Mouse (Mus musculus) bone marrow macrophage, adult 2 months (primary cell): ENCODE data around the gene Snai3. TPM values are rescaled to one million over a fixed set of nuclear protein-coding genes. Genes with fewer than 3 reads are reported as not detected.

Experiments
- H3K27ac ChIP-seq: 2 replicates; pipeline ENCODE4 v1.5.1; 2012; ENCODE audit warnings: low read depth, low read length; ENCODE audit not compliant: insufficient read depth
- H3K4me1 ChIP-seq: 2 replicates; pipeline ENCODE4 v1.6.1; 2012; ENCODE audit warnings: low read length; ENCODE audit not compliant: control insufficient read depth, insufficient read depth
- H3K4me3 ChIP-seq: 2 replicates; pipeline ENCODE4 v1.5.1; 2012; ENCODE audit warnings: mild to moderate bottlenecking, low read length, moderate library complexity; ENCODE audit not compliant: insufficient read depth
- CTCF ChIP-seq: IDR thresholded peaks from 2 replicates; pipeline ENCODE4 v1.5.1; 2012; ENCODE audit warnings: low read depth, mild to moderate bottlenecking, low read length, moderate library complexity
- POLR2A ChIP-seq: IDR thresholded peaks from 2 replicates; pipeline ENCODE4 v1.6.1; 2012; ENCODE audit warnings: mild to moderate bottlenecking, low read depth, low read length, borderline replicate concordance
- polyA plus RNA-seq: library from polyadenylated mRNA; stranded (reverse); fragments of >200 nt; gene quantifications from 2 replicates; pipeline ENCODE4 v1.2.4, GENCODE M21; 2012; ENCODE audit not compliant: missing spikeins, insufficient read depth, insufficient read length

Snai3 gene
- polyA plus RNA-seq, 1 experiment = not detected

DNA sequence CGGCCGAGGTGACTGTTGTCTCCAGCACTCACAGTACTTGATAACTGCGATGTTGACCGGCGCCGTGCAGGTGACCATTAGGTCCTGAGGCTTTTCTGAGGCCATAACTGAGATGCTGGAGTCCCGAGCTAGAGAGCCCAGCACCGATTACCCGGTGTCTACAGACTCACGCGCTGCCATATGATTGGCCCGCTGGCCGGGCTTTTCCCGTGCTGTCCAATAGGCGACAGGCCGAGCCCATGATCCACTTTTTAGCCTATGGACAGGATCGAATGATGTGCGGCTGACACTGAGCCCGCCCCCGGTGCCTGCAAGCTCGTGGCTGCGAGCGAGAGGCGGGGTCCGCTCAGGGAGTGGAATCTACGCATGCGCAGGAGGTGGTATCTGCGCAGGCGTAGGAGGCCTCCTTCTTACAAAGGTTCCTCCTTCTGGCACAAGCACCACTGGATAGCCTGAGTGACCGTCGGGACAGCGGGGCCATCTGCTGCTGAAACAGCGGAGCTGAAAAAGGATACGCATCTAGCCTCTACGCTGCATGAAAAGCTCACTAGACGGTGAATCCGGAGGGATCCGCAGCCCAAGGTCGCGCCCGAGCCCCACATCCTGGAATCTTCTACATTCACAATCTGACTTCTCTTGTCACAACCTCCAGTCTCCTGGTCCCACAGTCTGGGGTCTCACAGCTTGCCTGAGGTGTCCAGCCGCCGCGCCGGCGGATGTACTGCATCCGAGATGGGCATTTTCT, 17.1 kb downstream of the Snai3 start, which contains the start of gene Mvd:
Gene Mvd, minus strand, starts transcription at position 161 of the 745 bp plus-strand sequence.
- Histone ChIP-seq H3K4me3 (peak within 1 kb of the TSS; percentile 91), H3K27ac (peak within 1 kb of the TSS; percentile 76), H3K4me1 (peaks cover 12% of the 10 kb centered on the region)
- TF ChIP-seq POLR2A (no peak), CTCF (no peak)

DNA sequence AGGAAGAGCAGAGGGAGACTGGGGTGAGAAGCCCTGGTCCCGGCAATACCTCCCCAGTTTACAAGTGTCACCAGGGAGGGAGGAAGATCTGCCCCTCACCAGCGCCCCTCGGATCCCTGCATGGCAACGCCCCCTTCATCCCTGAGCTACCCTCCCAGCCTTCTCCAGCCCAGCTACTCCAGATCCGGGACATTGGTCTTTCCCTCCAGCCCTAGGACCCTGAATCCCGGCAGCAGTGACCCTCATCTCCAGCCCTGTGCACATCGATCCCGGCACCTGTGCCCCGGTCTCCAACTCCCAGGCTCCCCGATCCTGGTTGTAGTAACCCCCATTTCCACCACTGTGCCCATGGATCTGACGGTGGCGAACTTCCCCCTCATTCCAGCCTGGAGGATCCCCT, 17.8 kb downstream of the Snai3 start:
- H3K4me1 ChIP-seq = peaks cover 16% of the 10 kb centered on the region
- peak overlapping the region; percentile 91 for H3K4me3 ChIP-seq
- H3K27ac ChIP-seq = peak overlapping the region; percentile 75
- TF ChIP-seq CTCF (no peak), POLR2A (no peak)

DNA sequence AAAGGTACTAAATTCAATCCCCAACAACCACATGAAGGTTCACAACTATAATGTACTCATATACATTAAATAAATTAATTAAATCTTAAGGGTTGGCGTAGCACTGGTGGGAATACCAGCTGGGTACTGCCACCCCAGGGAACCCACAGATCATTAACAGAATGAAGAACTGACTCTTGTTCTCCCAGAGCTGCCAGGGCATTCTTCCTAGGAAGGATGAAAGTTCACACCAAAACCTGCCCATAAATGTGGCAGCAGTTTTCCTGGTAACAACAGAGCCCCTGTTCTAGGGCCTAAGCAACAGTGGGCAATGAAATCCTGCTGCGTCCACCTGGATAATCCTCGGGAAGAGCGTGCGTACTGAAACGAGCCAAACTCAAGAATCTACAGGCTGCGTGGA, 18.2 kb downstream of the Snai3 start:
- H3K27ac ChIP-seq = peak overlapping the region; percentile 75; the same call in 1 of the 2 replicates
- H3K4me3 ChIP-seq = peak overlapping the region; percentile 91
- peaks cover 19% of the 10 kb centered on the region for H3K4me1 ChIP-seq
- TF ChIP-seq POLR2A (no peak), CTCF (no peak)

DNA sequence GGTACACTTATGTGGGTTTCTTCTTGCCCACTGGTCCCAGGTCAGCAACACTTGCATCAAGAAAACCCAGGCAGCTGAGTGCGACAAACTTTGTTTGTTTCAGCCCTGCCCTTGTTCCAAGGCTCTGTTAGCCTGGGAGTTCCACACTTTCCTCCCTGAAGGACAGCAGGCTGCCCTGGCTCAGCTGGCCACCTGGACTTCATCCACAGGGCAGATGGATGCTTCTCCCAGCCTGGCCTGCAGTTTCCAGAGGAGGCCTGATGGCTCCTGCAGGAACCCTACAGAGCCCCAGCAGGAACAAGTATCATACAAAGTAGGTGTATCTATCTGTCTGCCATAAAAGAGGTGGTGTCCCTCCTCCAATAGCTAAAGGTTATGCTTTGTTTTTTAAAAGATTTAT, 19.2 kb downstream of the Snai3 start:
- no peak overlapping the region for H3K4me3 ChIP-seq
- no peak overlapping the region for H3K27ac ChIP-seq
- H3K4me1 ChIP-seq = peaks cover 19% of the 10 kb centered on the region
- no peak for TF ChIP-seq POLR2A
- no peak for TF ChIP-seq CTCF

DNA sequence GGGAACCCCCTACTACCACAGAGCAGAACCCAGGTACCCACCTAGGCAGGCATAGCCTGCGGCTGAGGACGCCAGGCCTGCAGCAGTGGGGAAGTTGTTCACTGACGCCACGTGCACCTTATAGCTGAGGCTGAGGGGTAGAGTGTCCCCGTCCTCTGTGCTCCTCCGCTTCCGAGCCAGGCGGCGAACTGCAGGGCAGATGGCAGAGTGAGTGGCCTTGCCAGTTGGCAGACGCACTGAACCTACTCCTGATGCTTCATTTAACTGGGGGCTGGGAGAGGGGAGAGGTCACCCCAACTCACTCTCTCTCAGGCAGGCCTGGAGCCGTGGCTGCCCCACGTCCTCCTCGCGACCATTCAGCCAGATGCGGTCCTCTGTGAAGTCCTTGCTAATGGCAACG, 21.2 kb downstream of the Snai3 start:
- no peak overlapping the region for H3K27ac ChIP-seq
- no peak overlapping the region for H3K4me3 ChIP-seq
- TF ChIP-seq POLR2A = no peak
- no peak for TF ChIP-seq CTCF
- H3K4me1 ChIP-seq = peaks cover 19% of the 10 kb centered on the region

DNA sequence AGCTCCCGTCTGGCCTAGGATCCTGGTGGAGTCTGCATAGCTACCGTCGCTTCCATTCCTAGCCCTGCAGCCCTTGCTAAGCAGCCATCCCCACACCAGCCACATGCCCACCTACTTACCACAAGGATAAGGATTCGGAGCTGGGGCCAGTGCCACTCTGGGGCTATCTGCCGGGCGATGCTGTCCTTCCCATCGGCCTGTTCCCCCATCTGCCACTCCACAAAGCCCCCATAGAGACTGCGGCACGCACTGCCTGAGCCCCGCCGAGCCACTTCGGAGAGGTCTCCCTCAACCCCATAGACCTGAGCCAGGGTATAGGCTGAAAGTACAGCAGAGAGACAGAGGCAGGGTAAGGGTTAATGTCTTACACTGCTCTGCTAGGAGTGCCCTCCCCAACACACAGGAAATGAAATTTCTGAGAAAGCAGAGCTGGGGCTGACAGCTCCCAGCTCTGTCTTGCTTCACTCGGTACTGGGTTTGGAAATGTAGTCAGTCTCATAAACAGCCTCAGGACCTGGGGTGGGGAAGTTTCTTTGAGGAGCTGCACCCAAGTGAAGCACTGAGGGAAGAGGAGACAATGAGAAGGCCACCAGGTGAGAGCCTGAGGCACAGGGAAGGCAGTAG, 22.7 kb downstream of the Snai3 start:
- Histone ChIP-seq H3K27ac (peak overlapping the region; percentile 36), H3K4me3 (no peak overlapping the region), H3K4me1 (peaks cover 26% of the 10 kb centered on the region)
- no peak for TF ChIP-seq POLR2A
- TF ChIP-seq CTCF = no peak

DNA sequence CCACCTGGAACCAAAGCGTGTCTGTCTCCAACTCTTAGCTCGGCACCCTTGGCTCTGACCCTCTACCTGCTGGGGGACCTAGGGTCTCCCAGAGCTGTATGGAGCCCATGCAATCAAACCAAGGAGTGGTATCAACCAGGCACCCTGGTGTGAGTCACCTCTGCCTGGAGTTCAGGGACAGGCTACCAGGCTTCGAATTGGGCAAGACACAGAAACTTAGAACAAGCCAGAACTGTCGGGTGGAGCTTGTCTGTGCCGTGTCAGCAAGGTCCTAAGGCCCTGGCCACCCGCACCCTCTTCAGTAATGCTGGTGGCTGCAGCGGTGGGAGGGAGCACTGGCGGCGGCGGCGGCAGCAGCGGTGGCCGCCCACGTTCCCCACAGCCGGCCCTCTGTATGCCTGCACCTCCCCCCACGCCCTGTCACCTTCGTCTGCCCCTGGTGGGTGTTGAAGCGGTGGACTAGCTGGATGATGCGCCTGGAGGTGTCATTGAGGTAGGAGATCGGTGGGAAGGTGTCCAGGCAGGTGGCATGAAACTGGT, 23.9 kb downstream of the Snai3 start:
- TF ChIP-seq POLR2A = no peak
- Histone ChIP-seq H3K27ac (no peak overlapping the region), H3K4me1 (peaks cover 23% of the 10 kb centered on the region), H3K4me3 (no peak overlapping the region)

DNA sequence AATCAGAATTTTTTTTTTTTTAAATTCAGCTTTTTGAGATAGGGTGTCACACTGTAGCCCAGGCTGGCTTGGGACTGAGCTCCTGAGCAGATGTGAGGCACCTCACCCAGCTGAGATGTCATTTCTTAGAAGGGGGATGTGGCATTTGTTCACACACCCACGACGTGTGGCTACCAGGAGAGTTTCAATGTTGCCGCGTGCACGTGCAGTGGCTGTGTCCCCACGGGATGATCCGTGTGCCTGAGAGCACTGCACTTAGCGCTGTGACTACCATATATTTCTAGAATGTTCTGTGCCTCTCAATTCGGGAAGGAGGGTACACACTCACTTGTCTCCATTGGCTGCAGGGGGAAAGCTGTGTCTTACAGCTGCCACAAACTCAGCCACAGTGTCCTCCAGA, 24.4 kb downstream of the Snai3 start:
- no peak overlapping the region for H3K27ac ChIP-seq
- no peak for TF ChIP-seq CTCF
- TF ChIP-seq POLR2A = no peak
- peaks cover 25% of the 10 kb centered on the region for H3K4me1 ChIP-seq
- H3K4me3 ChIP-seq = no peak overlapping the region

DNA sequence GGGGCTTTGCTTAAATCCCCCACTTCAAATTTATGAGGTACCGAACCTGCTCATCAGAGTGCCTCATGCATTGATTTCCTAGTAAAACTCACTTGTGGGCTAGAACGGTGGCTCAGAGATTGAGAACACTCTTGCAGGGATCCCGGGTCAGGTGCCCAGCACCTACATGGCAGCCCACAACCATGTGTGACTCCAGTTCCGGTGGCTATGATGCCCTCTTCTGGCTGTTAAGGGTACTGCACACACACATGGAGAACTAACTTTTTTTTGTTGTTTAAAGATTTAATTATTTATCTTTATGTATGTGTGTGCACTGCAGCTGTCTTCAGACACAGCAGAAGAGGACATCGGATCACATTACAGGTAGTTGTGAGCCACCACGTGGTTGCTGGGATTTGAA, 25.2 kb downstream of the Snai3 start:
- H3K27ac ChIP-seq = no peak overlapping the region
- no peak for TF ChIP-seq POLR2A
- peak; percentile 60 for TF ChIP-seq CTCF
- no peak overlapping the region for H3K4me3 ChIP-seq
- H3K4me1 ChIP-seq = peaks cover 31% of the 10 kb centered on the region
